Mouse (Mus musculus) limb, embryonic 15.5 days (tissue): ENCODE measurements around the gene Gpr101. TPM values are rescaled to one million over a fixed set of nuclear protein-coding genes. Genes with fewer than 3 reads are reported as not detected.

Source experiments
- ATAC-seq: fragments of 200-750 bp; cut with Nextera tagmentation; 2 replicates; pipeline ENCODE4 v1.8.0; 2017; ENCODE audit warnings: low read depth, moderate TSS enrichment; ENCODE audit not compliant: insufficient number of reproducible peaks, low FRiP score, low TSS enrichment
- H3K27ac ChIP-seq: fragments of 300-500 bp; sonication (generic); 2 replicates; pipeline ENCODE4 v1.5.1; 2015; ENCODE audit warnings: moderate library complexity, mild to moderate bottlenecking, inconsistent platforms
- H3K27me3 ChIP-seq: fragments of 300-500 bp; sonication (generic); 2 replicates; pipeline ENCODE4 v1.6.1; 2015; ENCODE audit warnings: inconsistent platforms
- H3K36me3 ChIP-seq: fragments of 300-500 bp; sonication (generic); 2 replicates; pipeline ENCODE4 v1.6.1; 2015; ENCODE audit warnings: inconsistent platforms
- H3K4me1 ChIP-seq: fragments of 300-500 bp; sonication (generic); 2 replicates; pipeline ENCODE4 v1.6.1; 2015; ENCODE audit warnings: inconsistent platforms
- H3K4me2 ChIP-seq: fragments of 300-500 bp; sonication (generic); 2 replicates; pipeline ENCODE4 v1.6.1; 2015; ENCODE audit warnings: mild to moderate bottlenecking, inconsistent platforms
- H3K4me3 ChIP-seq: fragments of 300-500 bp; sonication (generic); 2 replicates; pipeline ENCODE4 v1.5.1; 2015; ENCODE audit warnings: mild to moderate bottlenecking, inconsistent platforms
- H3K9ac ChIP-seq: fragments of 300-500 bp; sonication (generic); 2 replicates; pipeline ENCODE4 v1.6.1; 2015; ENCODE audit warnings: inconsistent platforms
- H3K9me3 ChIP-seq: fragments of 300-500 bp; sonication (generic); 2 replicates; pipeline ENCODE4 v1.6.1; 2016; ENCODE audit warnings: inconsistent platforms
- WGBS: fragments of 180-500 bp; shearing (Covaris S2); methylation state at CpG from one replicate; pipeline ENCODE4 v1.1.7; 2015; 5-methylcytosine and 5-hydroxymethylcytosine counted together
- polyA plus RNA-seq: library from polyadenylated mRNA; unstranded; fragments of >200 nt; fragmentation: Nextera tagmentation; extraction: Ambion mirVana; gene quantifications from 2 replicates; pipeline ENCODE4 v1.2.1, GENCODE M21; 2015

Gene Gpr101
- polyA plus RNA-seq: not detected in 2 replicates

DNA sequence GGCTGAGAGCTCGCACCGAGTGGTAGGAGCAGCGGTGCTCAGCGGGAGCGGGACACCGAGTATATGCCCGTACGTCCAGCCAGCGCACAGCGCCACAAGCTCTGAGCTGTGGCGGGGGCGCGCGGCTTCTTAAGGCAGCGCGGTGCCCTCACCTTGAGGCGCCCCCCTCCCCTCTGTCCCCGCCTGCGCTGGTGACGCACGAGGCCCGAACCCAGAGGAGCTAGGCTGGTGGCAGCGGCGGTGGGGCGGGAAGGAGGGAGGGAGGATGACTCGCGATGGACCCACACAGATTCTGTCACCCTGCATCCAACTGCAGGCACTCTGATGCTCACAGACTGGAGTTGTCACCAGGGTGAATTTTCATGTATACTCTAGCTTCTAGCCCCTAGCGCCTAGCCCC, at the start of gene Gpr101:
TSS of gene Gpr101 (minus strand) at position 124 of the 400 bp plus-strand sequence.
- H3K27ac ChIP-seq: no peak within 1 kb of the TSS
- ATAC-seq: no peak
- H3K36me3 ChIP-seq: no peaks in the 10 kb centered on the region
- H3K4me1 ChIP-seq: no peaks in the 10 kb centered on the region
- H3K9ac ChIP-seq: no peak within 1 kb of the TSS
- no peaks in the 10 kb centered on the region for H3K9me3 ChIP-seq
- H3K4me3 ChIP-seq: peak within 1 kb of the TSS; percentile 28
- H3K4me2 ChIP-seq: peak within 1 kb of the TSS; percentile 44
- 10% methylated on average over 21 of the region's 28 CpGs for WGBS
- peaks cover 34% of the 10 kb centered on the region for H3K27me3 ChIP-seq

DNA sequence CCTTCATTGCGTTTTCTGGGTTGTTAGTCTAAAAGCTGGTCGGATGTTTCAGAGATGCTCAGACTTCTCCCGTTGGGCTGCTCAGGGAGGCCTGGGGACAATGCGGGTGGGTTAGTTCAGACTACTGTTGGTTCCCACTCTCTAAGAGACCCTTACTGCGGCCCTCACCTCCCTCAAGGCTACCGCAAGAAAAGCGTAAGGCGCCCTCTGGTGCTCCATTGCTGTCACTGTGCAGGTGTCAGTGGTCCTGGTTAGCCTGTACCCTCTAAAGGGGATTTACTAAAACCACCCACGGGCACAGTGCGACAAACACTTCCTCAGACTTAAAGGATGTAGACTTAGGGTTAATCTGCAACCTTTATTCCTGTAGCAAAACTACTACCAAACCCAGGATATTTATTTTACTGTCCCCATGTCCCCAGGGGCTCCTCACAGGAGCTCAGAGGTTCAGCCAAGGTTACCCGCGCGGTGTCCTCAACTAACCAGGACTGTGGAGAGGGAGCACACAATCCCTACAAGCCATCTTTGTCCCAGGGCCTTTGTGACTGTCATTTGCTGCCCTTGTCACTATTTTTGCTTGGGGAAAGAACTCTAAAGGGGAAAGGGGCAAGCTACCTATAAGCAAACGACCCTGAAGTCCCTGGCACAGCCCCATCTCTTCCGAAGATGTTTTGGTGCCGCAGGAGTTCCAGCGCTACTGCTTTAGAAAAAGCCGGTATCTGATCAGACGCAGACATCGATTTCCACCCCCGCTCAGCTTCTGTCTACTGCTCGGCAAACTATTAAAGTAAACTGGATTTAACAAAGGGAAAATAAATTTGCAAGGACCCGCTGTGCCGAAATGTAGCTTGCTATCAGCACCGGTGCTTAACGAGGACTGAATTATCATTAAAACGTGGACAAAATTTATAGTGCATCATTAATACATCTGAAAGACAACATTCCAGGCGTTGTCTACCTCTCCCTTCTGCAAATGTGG, 17.8 kb upstream of the Gpr101 start:
- peaks cover 9% of the 10 kb centered on the region for H3K27me3 ChIP-seq
- no peak overlapping the region for H3K9ac ChIP-seq
- ATAC-seq: no peak
- H3K27ac ChIP-seq: no peak overlapping the region
- H3K4me3 ChIP-seq: no peak overlapping the region
- WGBS: 35% methylated on average over 28 of the region's 28 CpGs
- no peaks in the 10 kb centered on the region for H3K4me1 ChIP-seq
- H3K9me3 ChIP-seq: no peaks in the 10 kb centered on the region
- H3K4me2 ChIP-seq: no peak overlapping the region
- no peaks in the 10 kb centered on the region for H3K36me3 ChIP-seq

DNA sequence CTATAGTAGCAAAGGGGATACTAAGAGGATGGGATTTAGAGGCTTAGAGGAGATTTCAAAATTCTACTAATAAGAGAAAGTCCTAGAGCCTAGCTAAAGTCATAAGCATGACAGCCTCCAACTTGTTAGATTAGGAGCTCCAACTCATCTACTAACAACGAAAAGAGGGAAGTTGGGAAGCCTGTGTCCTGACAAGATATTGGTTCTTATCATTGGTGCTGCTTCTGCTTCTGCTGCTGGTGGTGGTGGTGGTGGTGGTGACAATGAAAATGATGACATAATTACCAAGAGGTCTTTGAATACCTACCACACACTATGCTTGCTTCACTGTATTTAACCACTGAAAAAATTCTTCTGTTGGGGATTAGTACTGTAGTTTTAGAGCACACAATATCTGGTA, 2.7 kb upstream of the Gpr101 start:
- Histone ChIP-seq H3K9ac (no peak overlapping the region), H3K27me3 (peaks cover 33% of the 10 kb centered on the region), H3K9me3 (no peaks in the 10 kb centered on the region), H3K4me2 (no peak overlapping the region), H3K4me1 (no peaks in the 10 kb centered on the region), H3K36me3 (no peaks in the 10 kb centered on the region), H3K4me3 (no peak overlapping the region), H3K27ac (no peak overlapping the region)
- 88% methylated on average over 1 of the region's 1 CpGs for WGBS
- ATAC-seq: no peak

Other genes with a start within 250 kb of the Gpr101 start
- 9.2 and 14.3 TPM in 2 replicates for gene Arhgef6, start 165.0 kb downstream of the Gpr101 start, polyA plus RNA-seq
- gene Rbmx, start 110.7 kb downstream of the Gpr101 start, polyA plus RNA-seq: 95.9 and 102 TPM in 2 replicates
- gene Gm364, start 94.6 kb downstream of the Gpr101 start, polyA plus RNA-seq: not detected in 2 replicates